13 mouse cellular contexts compared by ENCODE assay signal in genomic region chr2:4455097-4456025, GRCm38 (mm10).
DNase-seq lines count a peak whose midpoint lies in the region; ATAC-seq and TF ChIP-seq lines count a peak whose summit lies in the region.
"Had no signal": no experiment of that assay in that cellular context is flagged by ENCODE, and none has a peak within 500 bp of the region (broad histone marks: within the 10 kb centered on the region; RNA-seq: fewer than 3 reads in every experiment).

No protein-coding gene starts in this region.

- H3K9ac ChIP-seq in heart, embryonic 16.5 days (ENCODE audit: low read length) = no peak overlapping the region
- H3K9ac ChIP-seq in midbrain, embryonic 11.5 days (ENCODE audit: low read length) = no peak overlapping the region
- no peak overlapping the region for H3K9ac ChIP-seq in midbrain, embryonic 16.5 days (ENCODE audit: low read depth, low read length)
- H3K9ac ChIP-seq in limb, embryonic 13.5 days = no peak overlapping the region
- H3K9ac ChIP-seq: liver, embryonic 15.5 days had no signal

- no peak overlapping the region for H3K4me3 ChIP-seq in heart, embryonic 16.5 days (ENCODE audit: low read length)
- no peak overlapping the region for H3K4me3 ChIP-seq in midbrain, embryonic 11.5 days (ENCODE audit: low read depth, low read length)
- H3K4me3 ChIP-seq in midbrain, embryonic 16.5 days (ENCODE audit: low read depth, low read length) = no peak overlapping the region
- no peak overlapping the region for H3K4me3 ChIP-seq in limb, embryonic 13.5 days
- no peak overlapping the region for H3K4me3 ChIP-seq in myocyte
- H3K4me3 ChIP-seq: liver, embryonic 15.5 days had no signal

- no peak overlapping the region for H3ac ChIP-seq in myocyte (ENCODE audit: control insufficient read depth, insufficient read length)

- H3K4me1 ChIP-seq in heart, embryonic 16.5 days (ENCODE audit: control insufficient read depth, insufficient read depth, low read length) = peaks cover 37% of the 10 kb centered on the region
- H3K4me1 ChIP-seq in midbrain, embryonic 11.5 days (ENCODE audit: control insufficient read depth, insufficient read depth, low read length) = peaks cover 61% of the 10 kb centered on the region
- H3K4me1 ChIP-seq in midbrain, embryonic 16.5 days (ENCODE audit: control insufficient read depth, insufficient read depth, low read length) = peaks cover 34% of the 10 kb centered on the region
- H3K4me1 ChIP-seq in limb, embryonic 13.5 days = peaks cover 54% of the 10 kb centered on the region
- H3K4me1 ChIP-seq: liver, embryonic 15.5 days had no signal

- no peaks in the 10 kb centered on the region for H3K9me3 ChIP-seq in heart, embryonic 16.5 days (replicated peaks; ENCODE audit: control insufficient read depth, low read length)
- H3K9me3 ChIP-seq in midbrain, embryonic 11.5 days (ENCODE audit: control insufficient read depth, low read length) = no peaks in the 10 kb centered on the region
- no peaks in the 10 kb centered on the region for H3K9me3 ChIP-seq in midbrain, embryonic 16.5 days (replicated peaks; ENCODE audit: control insufficient read depth, low read length, poor library complexity, severe bottlenecking)
- no peaks in the 10 kb centered on the region for H3K9me3 ChIP-seq in limb, embryonic 13.5 days
- H3K9me3 ChIP-seq: liver, embryonic 15.5 days had no signal

- H3K79me2 ChIP-seq in myocyte (ENCODE audit: control insufficient read depth, insufficient read depth) = peaks cover 81% of the 10 kb centered on the region

- no peaks in the 10 kb centered on the region for H3K36me3 ChIP-seq in heart, embryonic 16.5 days (ENCODE audit: control insufficient read depth, insufficient read depth)
- no peaks in the 10 kb centered on the region for H3K36me3 ChIP-seq in midbrain, embryonic 11.5 days (ENCODE audit: control insufficient read depth, insufficient read depth, low read length)
- no peaks in the 10 kb centered on the region for H3K36me3 ChIP-seq in midbrain, embryonic 16.5 days (ENCODE audit: control insufficient read depth, insufficient read depth, low read length)
- peaks cover 13% of the 10 kb centered on the region for H3K36me3 ChIP-seq in limb, embryonic 13.5 days
- no peaks in the 10 kb centered on the region for H3K36me3 ChIP-seq in myocyte (ENCODE audit: control insufficient read depth, insufficient read depth)
- H3K36me3 ChIP-seq: liver, embryonic 15.5 days had no signal

- H3K27me3 ChIP-seq in heart, embryonic 16.5 days (ENCODE audit: control insufficient read depth, insufficient read depth, low read length) = no peaks in the 10 kb centered on the region
- H3K27me3 ChIP-seq in midbrain, embryonic 11.5 days (ENCODE audit: control insufficient read depth, insufficient read depth, low read length) = no peaks in the 10 kb centered on the region
- H3K27me3 ChIP-seq in midbrain, embryonic 16.5 days (ENCODE audit: control insufficient read depth, insufficient read depth, low read depth, low read length) = no peaks in the 10 kb centered on the region
- H3K27me3 ChIP-seq in limb, embryonic 13.5 days = no peaks in the 10 kb centered on the region
- no peaks in the 10 kb centered on the region for H3K27me3 ChIP-seq in myocyte (ENCODE audit: control insufficient read depth, insufficient read depth, insufficient read length)
- H3K27me3 ChIP-seq: liver, embryonic 15.5 days had no signal

- 36% methylated on average over 11 of the region's 11 CpGs for WGBS in heart, embryonic 16.5 days
- WGBS in midbrain, embryonic 11.5 days = 73% methylated on average over 11 of the region's 11 CpGs
- WGBS in midbrain, embryonic 16.5 days = 64% methylated on average over 11 of the region's 11 CpGs
- WGBS in limb, embryonic 13.5 days = 66% methylated on average over 11 of the region's 11 CpGs

- peak; percentile 29; the same call in 1 of the 2 replicates for ATAC-seq in heart, embryonic 16.5 days (replicated peaks; ENCODE audit: extremely low read depth, insufficient read depth, low FRiP score)
- ATAC-seq in midbrain, embryonic 11.5 days (ENCODE audit: low FRiP score) = no peak
- ATAC-seq in midbrain, embryonic 16.5 days = no peak
- ATAC-seq in limb, embryonic 13.5 days (ENCODE audit: low FRiP score, low read depth) = peak; percentile 79

- TF ChIP-seq POLR2A in myocyte (IDR thresholded peaks at IDR 0.05; ENCODE audit: insufficient read length, low read depth) = no peak

- 0 out of 2 replicates have a peak overlapping the region, but pooled peaks have one; percentile 3 for H3K27ac ChIP-seq in heart, embryonic 16.5 days (ENCODE audit: low read length)
- H3K27ac ChIP-seq in midbrain, embryonic 11.5 days (ENCODE audit: low read depth, low read length) = no peak overlapping the region
- H3K27ac ChIP-seq in midbrain, embryonic 16.5 days (ENCODE audit: low read length) = no peak overlapping the region
- H3K27ac ChIP-seq in limb, embryonic 13.5 days = peak overlapping the region; percentile 33; the same call in 1 of the 2 replicates
- H3K27ac ChIP-seq: liver, embryonic 15.5 days had no signal

- H3K4me2 ChIP-seq in heart, embryonic 16.5 days (ENCODE audit: low read depth, low read length) = no peak overlapping the region
- H3K4me2 ChIP-seq in midbrain, embryonic 11.5 days = no peak overlapping the region
- H3K4me2 ChIP-seq in midbrain, embryonic 16.5 days (ENCODE audit: low read length) = no peak overlapping the region
- no peak overlapping the region for H3K4me2 ChIP-seq in limb, embryonic 13.5 days (replicated peaks)
- H3K4me2 ChIP-seq in myocyte (ENCODE audit: low read depth) = peak overlapping the region; percentile 10
- H3K4me2 ChIP-seq: liver, embryonic 15.5 days had no signal

- no peak for DNase-seq in heart, adult 18-20 months
- peak; percentile 57 for DNase-seq in midbrain, embryonic 11.5 days (ENCODE audit: low spot score, missing footprints)
- no peak for DNase-seq in thymus, adult 18-20 months
- DNase-seq: cerebellum, adult 9-10 months; kidney, adult 18-20 months; kidney, postnatal 4 days; right cerebral cortex, postnatal 25 days; thymus, postnatal 36 days had no signal

TF ChIP-seq in myocyte, 11 proteins besides CTCF, POLR2A, EP300 and RAD21:
- TF ChIP-seq TCF12 (IDR thresholded peaks at IDR 0.05; ENCODE audit: insufficient read depth, poor library complexity, severe bottlenecking) = peak; percentile 10
- TF ChIP-seq E2F4 (IDR thresholded peaks at IDR 0.05; ENCODE audit: insufficient read depth) = no peak
- no peak for TF ChIP-seq CEBPB (IDR thresholded peaks at IDR 0.05; ENCODE audit: insufficient read depth, poor library complexity, severe bottlenecking)
- no peak for TF ChIP-seq POLR2AphosphoS2 (IDR thresholded peaks at IDR 0.05; ENCODE audit: insufficient read length, low read depth)
- peak in 2 of 3 experiments; percentile 65 to 75 for TF ChIP-seq MYOG (IDR thresholded peaks at IDR 0.05; ENCODE audit: control insufficient read depth in 1 of 3, insufficient read depth in 1 of 3, insufficient read length in 2 of 3, low read depth in 2 of 3)
- TF ChIP-seq MYOD1 (IDR thresholded peaks at IDR 0.05; ENCODE audit: control insufficient read depth in 1 of 3, insufficient read length in 2 of 3, low read depth in 2 of 3) = peak in 2 of 3 experiments; percentile 62 to 64

Comparison
In these comparisons a context has a peak if more than half of its experiments do, and no peak if none do; other contexts are left out.
1. ATAC-seq: peak in heart, embryonic 16.5 days (single experiment) and limb, embryonic 13.5 days (single experiment); none in midbrain, embryonic 11.5 days (single experiment) and midbrain, embryonic 16.5 days (single experiment).
2. H3K27ac ChIP-seq: peak in heart, embryonic 16.5 days (single experiment) and limb, embryonic 13.5 days (single experiment); none in midbrain, embryonic 11.5 days (single experiment) and midbrain, embryonic 16.5 days (single experiment).